Mouse (Mus musculus) E14TG2a.4 (cell line): ENCODE results near the gene Lin7b.

Experiments
- CTCF ChIP-seq: conservative IDR thresholded peaks from 2 replicates; pipeline ENCODE4 v1.5.1; 2014; ENCODE audit warnings: low read length
- POU5F1 ChIP-seq: IDR thresholded peaks from 2 replicates; pipeline ENCODE4 v1.6.1; 2014; ENCODE audit warnings: low read length, borderline replicate concordance

DNA sequence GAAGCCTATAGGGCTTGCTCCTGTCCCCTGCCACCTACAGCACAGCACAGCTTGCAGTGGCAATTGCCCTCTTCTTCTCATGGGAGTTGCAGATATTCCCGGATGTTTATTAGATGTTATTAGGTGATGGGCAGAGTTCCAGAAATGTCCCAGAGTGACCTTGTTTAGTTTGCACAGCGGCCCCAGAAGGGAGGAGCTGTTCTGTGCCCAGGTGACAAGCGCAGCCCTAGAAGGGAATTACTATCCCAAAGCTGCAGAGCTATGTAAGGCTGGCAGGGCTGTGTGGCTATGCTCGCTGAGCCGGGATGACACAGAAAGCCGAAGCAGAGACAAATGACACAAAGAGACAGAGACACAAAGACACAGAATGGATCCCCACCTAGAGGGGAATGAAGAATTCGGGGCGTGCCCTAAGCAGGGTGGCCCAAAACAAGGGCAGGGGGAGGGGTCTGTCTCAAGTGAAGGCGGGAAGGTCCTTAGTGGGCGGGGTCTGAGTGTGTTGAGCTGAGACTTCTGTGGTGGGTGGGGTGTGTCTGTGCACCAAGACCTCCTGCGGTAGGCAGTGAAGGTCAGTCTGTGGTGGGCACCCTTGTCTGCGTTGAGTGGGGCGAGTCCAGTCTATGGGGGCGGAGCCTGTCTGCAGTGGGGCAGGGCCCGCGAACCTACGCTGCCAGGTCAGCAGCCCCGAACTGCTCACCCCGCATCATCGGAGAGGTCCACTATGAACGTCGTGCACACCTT is 37.5 kb downstream of the Lin7b start:
- TF ChIP-seq CTCF (no peak), POU5F1 (no peak)
